Mouse (Mus musculus): ENCODE measurements around the gene Tnp1. TPM values are rescaled to one million over a fixed set of nuclear protein-coding genes. Genes with fewer than 3 reads are reported as not detected.

Tnp1 gene
- polyA plus RNA-seq, 1 experiment = not detected

- H3K4me1 ChIP-seq (ENCODE audit: control insufficient read depth, insufficient read depth, insufficient read length, low read length) = no peaks in the 10 kb centered on the region
- TF ChIP-seq POLR2A (IDR thresholded peaks at IDR 0.05; ENCODE audit: low read depth, low read length) (no peak), CTCF (IDR thresholded peaks at IDR 0.05; ENCODE audit: extremely low read depth, insufficient read length, insufficient replicate concordance, low read depth, low read length) (no peak)
- H3K27me3 ChIP-seq (ENCODE audit: control insufficient read depth, insufficient read depth, low read length) = no peaks in the 10 kb centered on the region
- H3K4me3 ChIP-seq (ENCODE audit: low read depth, low read length) = no peak overlapping the region
- H3K36me3 ChIP-seq (ENCODE audit: control insufficient read depth, insufficient read depth, low read length) = no peaks in the 10 kb centered on the region
- WGBS = 88% methylated on average over 2 of the region's 2 CpGs
- H3K27ac ChIP-seq (ENCODE audit: insufficient read depth, low read depth, low read length) = no peak overlapping the region
Observed at GRCm38 (mm10) chr1:73004890-73005289, 10.8 kb downstream of the Tnp1 start.

GRCm38 (mm10) chr1:73002637-73003036, 13.1 kb downstream of the Tnp1 start:
- 40% methylated on average over 5 of the region's 5 CpGs for WGBS
- H3K4me1 ChIP-seq (ENCODE audit: control insufficient read depth, insufficient read depth, insufficient read length, low read length) = no peaks in the 10 kb centered on the region
- no peak overlapping the region for H3K4me3 ChIP-seq (ENCODE audit: low read depth, low read length)
- H3K27ac ChIP-seq (ENCODE audit: insufficient read depth, low read depth, low read length) = no peak overlapping the region
- no peaks in the 10 kb centered on the region for H3K36me3 ChIP-seq (ENCODE audit: control insufficient read depth, insufficient read depth, low read length)
- TF ChIP-seq POLR2A (IDR thresholded peaks at IDR 0.05; ENCODE audit: low read depth, low read length) (no peak), CTCF (IDR thresholded peaks at IDR 0.05; ENCODE audit: extremely low read depth, insufficient read length, insufficient replicate concordance, low read depth, low read length) (no peak)
- no peaks in the 10 kb centered on the region for H3K27me3 ChIP-seq (ENCODE audit: control insufficient read depth, insufficient read depth, low read length)

- TF ChIP-seq POLR2A (IDR thresholded peaks at IDR 0.05; ENCODE audit: low read depth, low read length) (no peak), CTCF (IDR thresholded peaks at IDR 0.05; ENCODE audit: extremely low read depth, insufficient read length, insufficient replicate concordance, low read depth, low read length) (no peak)
- H3K36me3 ChIP-seq (ENCODE audit: control insufficient read depth, insufficient read depth, low read length) = no peaks in the 10 kb centered on the region
- no peaks in the 10 kb centered on the region for H3K4me1 ChIP-seq (ENCODE audit: control insufficient read depth, insufficient read depth, insufficient read length, low read length)
- WGBS = 81% methylated on average over 5 of the region's 5 CpGs
- no peak overlapping the region for H3K27ac ChIP-seq (ENCODE audit: insufficient read depth, low read depth, low read length)
- H3K27me3 ChIP-seq (ENCODE audit: control insufficient read depth, insufficient read depth, low read length) = no peaks in the 10 kb centered on the region
- no peak overlapping the region for H3K4me3 ChIP-seq (ENCODE audit: low read depth, low read length)
Observed at GRCm38 (mm10) chr1:73001961-73002360, 13.7 kb downstream of the Tnp1 start.

- TF ChIP-seq POLR2A (IDR thresholded peaks at IDR 0.05; ENCODE audit: low read depth, low read length) (no peak), CTCF (IDR thresholded peaks at IDR 0.05; ENCODE audit: extremely low read depth, insufficient read length, insufficient replicate concordance, low read depth, low read length) (no peak)
- H3K27ac ChIP-seq (ENCODE audit: insufficient read depth, low read depth, low read length) = no peak overlapping the region
- no peaks in the 10 kb centered on the region for H3K4me1 ChIP-seq (ENCODE audit: control insufficient read depth, insufficient read depth, insufficient read length, low read length)
- no peak overlapping the region for H3K4me3 ChIP-seq (ENCODE audit: low read depth, low read length)
- no peaks in the 10 kb centered on the region for H3K36me3 ChIP-seq (ENCODE audit: control insufficient read depth, insufficient read depth, low read length)
- WGBS = 86% methylated on average over 5 of the region's 5 CpGs
- no peaks in the 10 kb centered on the region for H3K27me3 ChIP-seq (ENCODE audit: control insufficient read depth, insufficient read depth, low read length)
Observed at GRCm38 (mm10) chr1:72994751-72995528, 20.8 kb downstream of the Tnp1 start.

GRCm38 (mm10) chr1:72992944-72993464, 22.7 kb downstream of the Tnp1 start:
- no peak overlapping the region for H3K4me3 ChIP-seq (ENCODE audit: low read depth, low read length)
- no peaks in the 10 kb centered on the region for H3K27me3 ChIP-seq (ENCODE audit: control insufficient read depth, insufficient read depth, low read length)
- 70% methylated on average over 2 of the region's 2 CpGs for WGBS
- H3K4me1 ChIP-seq (ENCODE audit: control insufficient read depth, insufficient read depth, insufficient read length, low read length) = no peaks in the 10 kb centered on the region
- H3K27ac ChIP-seq (ENCODE audit: insufficient read depth, low read depth, low read length) = no peak overlapping the region
- no peak for TF ChIP-seq POLR2A (IDR thresholded peaks at IDR 0.05; ENCODE audit: low read depth, low read length)
- no peaks in the 10 kb centered on the region for H3K36me3 ChIP-seq (ENCODE audit: control insufficient read depth, insufficient read depth, low read length)

- WGBS = 41% methylated on average over 2 of the region's 2 CpGs
- Histone ChIP-seq H3K36me3 (ENCODE audit: control insufficient read depth, insufficient read depth, low read length) (no peaks in the 10 kb centered on the region), H3K4me1 (ENCODE audit: control insufficient read depth, insufficient read depth, insufficient read length, low read length) (no peaks in the 10 kb centered on the region), H3K27ac (ENCODE audit: insufficient read depth, low read depth, low read length) (no peak overlapping the region), H3K4me3 (ENCODE audit: low read depth, low read length) (no peak overlapping the region), H3K27me3 (ENCODE audit: control insufficient read depth, insufficient read depth, low read length) (no peaks in the 10 kb centered on the region)
- TF ChIP-seq CTCF (IDR thresholded peaks at IDR 0.05; ENCODE audit: extremely low read depth, insufficient read length, insufficient replicate concordance, low read depth, low read length) (no peak), POLR2A (IDR thresholded peaks at IDR 0.05; ENCODE audit: low read depth, low read length) (no peak)
Observed at GRCm38 (mm10) chr1:72992209-72992608, 23.5 kb downstream of the Tnp1 start.

GRCm38 (mm10) chr1:72988904-72989303, 26.8 kb downstream of the Tnp1 start:
- no peaks in the 10 kb centered on the region for H3K27me3 ChIP-seq (ENCODE audit: control insufficient read depth, insufficient read depth, low read length)
- H3K27ac ChIP-seq (ENCODE audit: insufficient read depth, low read depth, low read length) = no peak overlapping the region
- H3K36me3 ChIP-seq (ENCODE audit: control insufficient read depth, insufficient read depth, low read length) = no peaks in the 10 kb centered on the region
- no peak overlapping the region for H3K4me3 ChIP-seq (ENCODE audit: low read depth, low read length)
- no peaks in the 10 kb centered on the region for H3K4me1 ChIP-seq (ENCODE audit: control insufficient read depth, insufficient read depth, insufficient read length, low read length)
- WGBS = 80% methylated on average over 3 of the region's 3 CpGs
- TF ChIP-seq POLR2A (IDR thresholded peaks at IDR 0.05; ENCODE audit: low read depth, low read length) (no peak), CTCF (IDR thresholded peaks at IDR 0.05; ENCODE audit: extremely low read depth, insufficient read length, insufficient replicate concordance, low read depth, low read length) (no peak)

Data from small intestine, adult 2 months (tissue).